Comparison of ENCODE assay signal across 8 mouse cellular contexts in the genomic region with DNA sequence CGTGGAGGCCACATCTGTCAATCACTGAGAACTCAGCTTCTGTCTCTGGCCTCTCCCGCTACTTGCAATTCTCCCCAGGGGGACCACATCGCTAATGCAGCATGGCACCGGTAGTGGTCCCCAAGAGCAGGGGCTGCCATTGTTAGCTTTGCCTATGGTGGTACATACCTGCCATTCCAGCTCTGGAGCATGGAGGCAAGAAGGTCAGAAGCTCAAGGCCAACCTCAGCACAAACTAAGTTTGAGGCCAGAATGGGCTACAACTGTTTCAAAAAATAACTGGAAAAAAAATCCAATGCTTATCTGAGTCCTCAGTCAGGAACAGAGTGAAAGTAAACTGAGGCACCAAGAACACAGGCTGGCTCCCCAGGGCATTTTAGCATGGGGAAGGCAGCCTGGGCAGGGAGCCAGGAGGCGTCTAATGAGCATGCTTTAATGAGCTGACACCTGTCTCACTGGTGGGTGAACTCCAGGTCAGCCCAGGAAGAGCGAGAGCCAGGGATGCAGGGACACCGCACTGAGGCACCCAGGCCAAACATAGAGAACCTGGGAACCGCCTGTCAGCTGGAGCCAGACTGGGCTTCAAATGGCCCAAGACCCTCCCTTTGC. TPM values are rescaled to one million over a fixed set of nuclear protein-coding genes. Genes with fewer than 3 reads are reported as not detected.
DNase-seq lines count a peak whose midpoint lies in the region; ATAC-seq and TF ChIP-seq lines count a peak whose summit lies in the region.

No protein-coding gene starts in this region.

- no peak for TF ChIP-seq CTCF in gastrocnemius, adult 2 months (IDR thresholded peaks at IDR 0.05)

- intact Hi-C loops in gastrocnemius, adult 2 months (cut with DNase I): loop anchor here (5.0 kb wide), 1 partner anchor 91 kb away; the partner anchor contains the start of gene Dda1

- no peaks in the 10 kb centered on the region for H3K9me3 ChIP-seq in intestine, embryonic 15.5 days
- no peaks in the 10 kb centered on the region for H3K9me3 ChIP-seq in midbrain, embryonic 10.5 days (replicated peaks)

- H3K9ac ChIP-seq in intestine, embryonic 15.5 days: peak overlapping the region; percentile 27; the same call in 1 of the 2 replicates

- peak overlapping the region; percentile 52 for H3K4me3 ChIP-seq in gastrocnemius, adult 2 months
- peak overlapping the region; percentile 20; the same call in 1 of the 2 replicates for H3K4me3 ChIP-seq in intestine, embryonic 15.5 days (replicated peaks)
- peak overlapping the region; percentile 47 for H3K4me3 ChIP-seq in midbrain, embryonic 10.5 days

- H3K36me3 ChIP-seq in intestine, embryonic 15.5 days: peaks cover 25% of the 10 kb centered on the region
- H3K36me3 ChIP-seq in midbrain, embryonic 10.5 days: peaks cover 77% of the 10 kb centered on the region

- no peak for DNase-seq in gastrocnemius, adult 2 months
- no peak for DNase-seq in gastrocnemius, postnatal 25 days
- peak; percentile 65 for DNase-seq in cerebellum, adult 9-11 months
- DNase-seq in midbrain, embryonic 10.5 days (ENCODE audit: low spot score): peak; percentile 32
- no peak for DNase-seq in layer of hippocampus, adult 18-20 months (ENCODE audit: low spot score in 2 of 2)
- DNase-seq in spleen, postnatal 14 days (ENCODE audit: low spot score in 2 of 2): no peak

- no peaks in the 10 kb centered on the region for H3K27me3 ChIP-seq in intestine, embryonic 15.5 days (replicated peaks)
- H3K27me3 ChIP-seq in midbrain, embryonic 10.5 days (ENCODE audit: low read depth, poor library complexity, severe bottlenecking): peaks cover 17% of the 10 kb centered on the region

- peaks cover 44% of the 10 kb centered on the region for H3K4me1 ChIP-seq in intestine, embryonic 15.5 days (replicated peaks)
- peaks cover 71% of the 10 kb centered on the region for H3K4me1 ChIP-seq in midbrain, embryonic 10.5 days

- H3K4me2 ChIP-seq in intestine, embryonic 15.5 days (replicated peaks): peak overlapping the region; percentile 61

- 58% methylated on average over 8 of the region's 8 CpGs for WGBS in intestine, embryonic 15.5 days
- WGBS in midbrain, embryonic 10.5 days: 43% methylated on average over 8 of the region's 8 CpGs

- ATAC-seq in intestine, embryonic 15.5 days: no peak
- no peak for ATAC-seq in erythroid progenitor cell, adult 5-6 weeks (replicated peaks; ENCODE audit: low FRiP score, poor library complexity, severe bottlenecking)

- H3K27ac ChIP-seq in gastrocnemius, adult 2 months: no peak overlapping the region
- H3K27ac ChIP-seq in intestine, embryonic 15.5 days: peak overlapping the region; percentile 64; the same call in 1 of the 2 replicates
- peak overlapping the region; percentile 74 for H3K27ac ChIP-seq in midbrain, embryonic 10.5 days (replicated peaks)

RNA-seq across cellular contexts. Expression of gene Nr2f6, which starts 5.2 kb away (rescaled TPM):
- total RNA-seq in gastrocnemius, adult 2 months (2021): 10 to 100 TPM; 19.6 to 21.9 TPM
- 10 to 100 TPM; 21.6 to 21.7 TPM for total RNA-seq in gastrocnemius, postnatal 25 days (2021)
- 81.1 and 85.7 TPM in 2 replicates for polyA plus RNA-seq in intestine, embryonic 15.5 days (2015; fragmentation: Nextera tagmentation; extraction: Ambion mirVana)
- polyA plus RNA-seq in midbrain, embryonic 10.5 days (2016; fragmentation: Nextera tagmentation; extraction: Ambion mirVana): 74.7 and 110 TPM in 2 replicates
- total RNA-seq in erythroid progenitor cell, adult 5-6 weeks (2015; ENCODE audit: low replicate concordance): not detected in 2 replicates
- total RNA-seq in erythroid progenitor cell, adult 5-6 weeks (2017; ENCODE audit: low replicate concordance): 1.4 and 6.7 TPM in 2 replicates
- total RNA-seq in layer of hippocampus, adult 18-20 months (2021): 10 to 100 TPM; 44.6 to 46.5 TPM

RNA-seq across cellular contexts. Expression of gene Ocel1, which starts 5.4 kb away (rescaled TPM):
- 1 to 10 TPM; 6.0 to 8.4 TPM for total RNA-seq in gastrocnemius, adult 2 months (2021)
- 1 to 10 TPM; 6.9 to 8.0 TPM for total RNA-seq in gastrocnemius, postnatal 25 days (2021)
- polyA plus RNA-seq in intestine, embryonic 15.5 days (2015; fragmentation: Nextera tagmentation; extraction: Ambion mirVana): 6.7 and 7.9 TPM in 2 replicates
- 4.9 and 6.1 TPM in 2 replicates for polyA plus RNA-seq in midbrain, embryonic 10.5 days (2016; fragmentation: Nextera tagmentation; extraction: Ambion mirVana)
- 1.7 and 13.7 TPM in 2 replicates for total RNA-seq in erythroid progenitor cell, adult 5-6 weeks (2015; ENCODE audit: low replicate concordance)
- 10.4 and 10.7 TPM in 2 replicates for total RNA-seq in erythroid progenitor cell, adult 5-6 weeks (2017; ENCODE audit: low replicate concordance)
- 10 to 100 TPM; 14.3 to 17.9 TPM for total RNA-seq in layer of hippocampus, adult 18-20 months (2021)

RNA-seq across cellular contexts. Expression of gene Use1, which starts 9.9 kb away (rescaled TPM):
- 100 to 1,000 TPM in 1 of 2 experiments, 10 to 100 TPM in 1; 79.7 to 104 TPM for total RNA-seq in gastrocnemius, adult 2 months (2021)
- total RNA-seq in gastrocnemius, postnatal 25 days (2021): 10 to 100 TPM; 84.5 to 94.4 TPM
- polyA plus RNA-seq in intestine, embryonic 15.5 days (2015; fragmentation: Nextera tagmentation; extraction: Ambion mirVana): 93.5 and 93.8 TPM in 2 replicates
- polyA plus RNA-seq in midbrain, embryonic 10.5 days (2016; fragmentation: Nextera tagmentation; extraction: Ambion mirVana): 68.5 and 74.3 TPM in 2 replicates
- total RNA-seq in erythroid progenitor cell, adult 5-6 weeks (2015; ENCODE audit: low replicate concordance): 46.1 and 99.8 TPM in 2 replicates
- 48.1 and 59.2 TPM in 2 replicates for total RNA-seq in erythroid progenitor cell, adult 5-6 weeks (2017; ENCODE audit: low replicate concordance)
- 100 to 1,000 TPM; 111 to 127 TPM for total RNA-seq in layer of hippocampus, adult 18-20 months (2021)

RNA-seq across cellular contexts. Expression of gene Ushbp1, which starts 19.1 kb away (rescaled TPM):
- 1 to 10 TPM; 6.4 to 9.3 TPM for total RNA-seq in gastrocnemius, adult 2 months (2021)
- 1 to 10 TPM; 5.5 to 9.9 TPM for total RNA-seq in gastrocnemius, postnatal 25 days (2021)
- polyA plus RNA-seq in intestine, embryonic 15.5 days (2015; fragmentation: Nextera tagmentation; extraction: Ambion mirVana): 8.8 and 10.8 TPM in 2 replicates
- 5.0 and 6.3 TPM in 2 replicates for polyA plus RNA-seq in midbrain, embryonic 10.5 days (2016; fragmentation: Nextera tagmentation; extraction: Ambion mirVana)
- not detected in 2 replicates for total RNA-seq in erythroid progenitor cell, adult 5-6 weeks (2015; ENCODE audit: low replicate concordance)
- total RNA-seq in erythroid progenitor cell, adult 5-6 weeks (2017; ENCODE audit: low replicate concordance): 0.64 TPM in 1 of 2 replicates, not detected in the other
- 1 to 10 TPM; 3.3 TPM for total RNA-seq in layer of hippocampus, adult 18-20 months (2021)

RNA-seq across cellular contexts. Expression of gene Babam1, which starts 20.1 kb away (rescaled TPM):
- total RNA-seq in gastrocnemius, adult 2 months (2021): 10 to 100 TPM; 60.8 to 69.6 TPM
- total RNA-seq in gastrocnemius, postnatal 25 days (2021): 10 to 100 TPM; 59.2 to 71.2 TPM
- polyA plus RNA-seq in intestine, embryonic 15.5 days (2015; fragmentation: Nextera tagmentation; extraction: Ambion mirVana): 97.8 and 99.8 TPM in 2 replicates
- 112 TPM in 2 replicates for polyA plus RNA-seq in midbrain, embryonic 10.5 days (2016; fragmentation: Nextera tagmentation; extraction: Ambion mirVana)
- 35.0 and 51.6 TPM in 2 replicates for total RNA-seq in erythroid progenitor cell, adult 5-6 weeks (2015; ENCODE audit: low replicate concordance)
- 22.3 and 44.8 TPM in 2 replicates for total RNA-seq in erythroid progenitor cell, adult 5-6 weeks (2017; ENCODE audit: low replicate concordance)
- 100 to 1,000 TPM in 1 of 2 experiments, 10 to 100 TPM in 1; 94.1 to 103 TPM for total RNA-seq in layer of hippocampus, adult 18-20 months (2021)

Comparison
In these comparisons a context has a peak if more than half of its experiments do, and no peak if none do; other contexts are left out.
1. DNase-seq: peak in cerebellum, adult 9-11 months (single experiment) and midbrain, embryonic 10.5 days (single experiment); none in gastrocnemius, adult 2 months (single experiment), gastrocnemius, postnatal 25 days (single experiment), layer of hippocampus, adult 18-20 months (0 of 2) and spleen, postnatal 14 days (0 of 2).
2. Peak in every context shown above with its lines, with median percentiles within 50 percentile points of each other: H3K4me3 ChIP-seq.